Mouse (Mus musculus): ENCODE results near the gene Ltbp2. TPM values are rescaled to one million over a fixed set of nuclear protein-coding genes. Genes with fewer than 3 reads are reported as not detected.

Gene Ltbp2
- polyA plus RNA-seq, 1 experiment = 96.8 TPM

DNA sequence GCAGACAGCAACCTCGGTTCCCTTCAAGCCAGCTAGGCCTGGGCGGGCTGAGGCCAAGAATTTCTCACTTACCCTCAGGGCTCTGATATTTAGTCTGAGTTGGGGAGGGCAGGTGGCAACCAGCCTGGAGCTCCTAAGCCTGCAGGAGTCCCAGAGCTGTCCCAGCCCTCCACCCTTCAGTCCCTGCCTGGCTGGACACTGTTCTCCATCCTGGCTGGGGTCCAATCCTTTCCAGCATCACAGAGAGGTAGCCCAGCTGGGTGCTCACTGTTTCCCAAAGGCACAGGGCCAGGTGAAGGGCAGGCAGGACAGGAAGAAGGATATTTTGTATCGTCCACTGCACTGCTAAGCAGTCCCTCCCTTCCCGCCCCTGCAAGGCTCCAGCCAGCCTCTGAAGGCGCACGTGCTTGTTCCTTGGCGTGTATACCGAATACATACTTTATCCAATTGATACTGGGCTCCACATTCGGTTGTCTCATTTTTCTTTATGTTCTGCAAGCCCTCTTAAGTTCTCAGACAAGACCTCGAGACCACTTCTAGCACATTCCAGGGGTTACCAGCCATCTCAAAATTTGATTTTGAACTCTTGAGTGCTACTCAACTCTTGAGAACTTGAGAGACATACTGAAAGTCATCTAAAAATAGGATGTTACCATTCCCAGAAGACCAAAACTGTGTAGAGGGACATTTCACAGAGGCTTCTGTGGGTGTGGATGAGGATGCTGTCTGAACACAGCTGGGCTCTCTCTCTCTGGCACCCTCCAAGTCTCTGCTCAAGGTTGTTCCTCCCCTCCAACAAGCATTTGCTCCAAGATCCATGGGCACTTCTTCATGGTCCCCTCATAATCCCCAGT is 31.5 kb upstream of the Ltbp2 start:
- TF ChIP-seq POLR2A (IDR thresholded peaks at IDR 0.05; ENCODE audit: borderline replicate concordance, extremely low read depth, low read depth, low read length) = no peak
- TF ChIP-seq CTCF (IDR thresholded peaks at IDR 0.05; ENCODE audit: insufficient read depth, low read length) = no peak
- Histone ChIP-seq H3K4me3 (replicated peaks; ENCODE audit: extremely low read depth, low read depth, low read length) (no peak overlapping the region), H3K4me1 (ENCODE audit: control insufficient read depth, insufficient read depth, low read length) (peaks cover 7% of the 10 kb centered on the region; the same call in 1 of the 2 replicates)
- WGBS = 37% methylated on average over 10 of the region's 10 CpGs
- no peak for DNase-seq

DNA sequence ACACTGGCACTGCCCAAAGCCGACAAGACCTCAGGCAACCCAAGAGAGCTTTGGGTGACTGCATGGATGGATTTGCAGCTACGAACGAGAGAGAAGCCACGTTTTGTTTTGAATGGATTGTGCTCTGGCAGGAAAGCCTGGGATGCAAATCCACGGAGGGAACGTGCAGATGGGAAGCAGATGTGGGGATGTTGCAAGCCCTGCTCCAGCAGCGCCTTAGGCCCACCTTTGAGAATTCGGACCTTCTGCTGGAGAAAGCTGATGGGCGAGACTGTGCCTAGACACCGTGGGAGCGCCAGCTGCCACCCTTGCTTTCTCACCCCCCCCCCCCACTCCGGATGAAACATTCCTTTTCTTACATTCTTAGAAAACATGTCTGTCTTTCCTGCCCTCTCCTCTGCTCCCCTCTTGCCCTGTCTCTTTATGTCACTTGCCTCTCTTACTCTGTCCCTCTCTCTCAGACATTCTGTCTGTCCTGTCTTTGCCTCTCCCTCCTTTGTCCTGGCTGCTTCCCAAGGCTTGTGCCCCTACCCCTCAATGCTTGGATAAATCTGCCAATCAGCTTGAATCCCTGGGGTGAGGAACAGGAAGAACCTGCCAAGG is 30.8 kb upstream of the Ltbp2 start:
- no peak for DNase-seq
- WGBS = 63% methylated on average over 12 of the region's 12 CpGs
- no peak overlapping the region for H3K4me3 ChIP-seq (replicated peaks; ENCODE audit: extremely low read depth, low read depth, low read length)
- TF ChIP-seq CTCF (IDR thresholded peaks at IDR 0.05; ENCODE audit: insufficient read depth, low read length) (no peak), POLR2A (IDR thresholded peaks at IDR 0.05; ENCODE audit: borderline replicate concordance, extremely low read depth, low read depth, low read length) (no peak)
- peaks cover 7% of the 10 kb centered on the region; the same call in 1 of the 2 replicates for H3K4me1 ChIP-seq (ENCODE audit: control insufficient read depth, insufficient read depth, low read length)

DNA sequence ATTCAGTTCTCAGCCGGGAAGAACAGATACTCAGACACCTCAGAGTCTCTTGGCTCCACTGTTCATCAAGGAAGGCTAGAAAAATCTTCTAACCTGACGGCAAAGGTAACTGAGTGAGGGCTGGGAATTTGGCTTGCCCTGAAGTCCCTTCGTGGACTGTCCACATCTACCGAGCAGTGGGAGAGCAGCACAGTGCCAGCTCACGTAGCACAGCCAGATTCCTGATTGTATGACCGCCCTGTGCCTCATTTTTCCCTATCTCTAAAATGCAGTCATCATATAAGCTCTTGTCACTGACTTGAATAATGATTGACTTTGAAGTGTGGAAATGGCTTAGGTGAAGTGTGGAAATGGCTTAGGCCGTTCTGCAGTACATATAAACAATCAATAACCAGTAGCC is 28.1 kb upstream of the Ltbp2 start:
- TF ChIP-seq CTCF (IDR thresholded peaks at IDR 0.05; ENCODE audit: insufficient read depth, low read length) (no peak), POLR2A (IDR thresholded peaks at IDR 0.05; ENCODE audit: borderline replicate concordance, extremely low read depth, low read depth, low read length) (no peak)
- Histone ChIP-seq H3K4me3 (replicated peaks; ENCODE audit: extremely low read depth, low read depth, low read length) (no peak overlapping the region), H3K4me1 (ENCODE audit: control insufficient read depth, insufficient read depth, low read length) (peaks cover 7% of the 10 kb centered on the region; the same call in 1 of the 2 replicates)
- 73% methylated on average over 7 of the region's 7 CpGs for WGBS
- DNase-seq = no peak

DNA sequence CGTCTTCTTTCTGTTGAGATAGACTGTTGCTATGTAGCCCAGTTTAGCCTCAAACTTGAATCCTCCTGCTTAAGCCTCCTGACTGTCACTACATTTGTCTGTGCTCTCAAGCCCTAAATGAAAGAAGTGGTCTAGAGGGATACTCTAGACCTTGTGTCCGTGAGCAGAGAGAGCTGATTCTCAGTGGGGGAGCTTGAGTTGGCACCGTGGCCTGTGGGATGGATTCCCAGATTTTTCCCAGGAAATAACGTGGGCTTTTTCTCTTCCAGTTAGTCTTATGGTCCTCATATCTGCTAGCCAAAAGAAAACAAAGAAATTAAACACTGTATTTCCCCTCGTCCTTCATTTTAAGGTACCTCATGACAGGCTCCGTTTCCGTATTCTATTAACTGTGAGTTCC is 24.0 kb upstream of the Ltbp2 start:
- H3K4me3 ChIP-seq (replicated peaks; ENCODE audit: extremely low read depth, low read depth, low read length) = no peak overlapping the region
- DNase-seq = no peak
- no peak for TF ChIP-seq CTCF (IDR thresholded peaks at IDR 0.05; ENCODE audit: insufficient read depth, low read length)
- TF ChIP-seq POLR2A (IDR thresholded peaks at IDR 0.05; ENCODE audit: borderline replicate concordance, extremely low read depth, low read depth, low read length) = no peak
- no peaks in the 10 kb centered on the region for H3K4me1 ChIP-seq (ENCODE audit: control insufficient read depth, insufficient read depth, low read length)
- whole genome bisulfite sequencing = 58% methylated on average over 7 of the region's 7 CpGs

DNA sequence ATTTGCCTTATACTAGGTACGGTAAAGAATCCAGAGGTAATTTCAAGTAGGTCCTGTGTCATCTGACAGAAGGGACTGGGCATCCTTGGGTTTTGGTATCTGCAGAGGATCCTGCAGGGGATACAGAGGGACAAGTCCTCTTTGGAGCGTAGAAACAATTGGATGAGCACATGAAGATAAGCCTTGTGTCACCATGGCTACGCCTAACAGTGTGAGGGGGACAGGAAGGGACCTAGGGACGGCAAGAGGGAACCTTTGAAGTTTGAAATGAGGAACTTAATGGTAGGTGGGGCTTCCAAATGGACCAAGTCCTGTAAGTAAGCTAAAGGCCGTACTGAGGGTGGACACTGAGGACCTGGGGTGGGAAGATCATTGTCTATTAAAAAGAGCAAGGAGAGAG is 21.0 kb upstream of the Ltbp2 start:
- DNase-seq = no peak
- H3K4me3 ChIP-seq (replicated peaks; ENCODE audit: extremely low read depth, low read depth, low read length) = no peak overlapping the region
- TF ChIP-seq CTCF (IDR thresholded peaks at IDR 0.05; ENCODE audit: insufficient read depth, low read length) (no peak), POLR2A (IDR thresholded peaks at IDR 0.05; ENCODE audit: borderline replicate concordance, extremely low read depth, low read depth, low read length) (no peak)
- 65% methylated on average over 5 of the region's 5 CpGs for WGBS
- H3K4me1 ChIP-seq (ENCODE audit: control insufficient read depth, insufficient read depth, low read length) = no peaks in the 10 kb centered on the region

DNA sequence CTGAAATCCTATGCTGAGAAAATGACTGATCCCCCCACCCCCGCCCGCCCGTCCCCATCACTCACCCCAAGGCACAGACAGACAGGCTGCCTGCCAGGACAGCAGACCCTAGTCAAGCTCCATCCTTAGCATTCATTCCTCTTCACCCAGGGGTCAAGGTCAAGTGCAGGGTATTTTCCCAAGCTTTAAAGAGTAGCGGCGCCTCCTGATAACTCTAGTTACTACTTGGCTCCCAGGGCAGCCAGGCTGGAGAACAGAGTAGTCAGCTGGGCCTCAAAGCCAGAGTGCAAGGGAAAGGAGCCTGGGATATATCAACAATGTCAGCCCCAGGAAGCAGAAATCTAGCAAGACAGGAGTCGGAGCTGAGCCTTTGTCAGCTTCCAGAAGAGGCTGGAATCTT is 19.9 kb upstream of the Ltbp2 start:
- TF ChIP-seq CTCF (IDR thresholded peaks at IDR 0.05; ENCODE audit: insufficient read depth, low read length) = no peak
- no peak for TF ChIP-seq POLR2A (IDR thresholded peaks at IDR 0.05; ENCODE audit: borderline replicate concordance, extremely low read depth, low read depth, low read length)
- no peak for DNase-seq
- no peaks in the 10 kb centered on the region for H3K4me1 ChIP-seq (ENCODE audit: control insufficient read depth, insufficient read depth, low read length)
- no peak overlapping the region for H3K4me3 ChIP-seq (replicated peaks; ENCODE audit: extremely low read depth, low read depth, low read length)
- WGBS = 56% methylated on average over 6 of the region's 6 CpGs

DNA sequence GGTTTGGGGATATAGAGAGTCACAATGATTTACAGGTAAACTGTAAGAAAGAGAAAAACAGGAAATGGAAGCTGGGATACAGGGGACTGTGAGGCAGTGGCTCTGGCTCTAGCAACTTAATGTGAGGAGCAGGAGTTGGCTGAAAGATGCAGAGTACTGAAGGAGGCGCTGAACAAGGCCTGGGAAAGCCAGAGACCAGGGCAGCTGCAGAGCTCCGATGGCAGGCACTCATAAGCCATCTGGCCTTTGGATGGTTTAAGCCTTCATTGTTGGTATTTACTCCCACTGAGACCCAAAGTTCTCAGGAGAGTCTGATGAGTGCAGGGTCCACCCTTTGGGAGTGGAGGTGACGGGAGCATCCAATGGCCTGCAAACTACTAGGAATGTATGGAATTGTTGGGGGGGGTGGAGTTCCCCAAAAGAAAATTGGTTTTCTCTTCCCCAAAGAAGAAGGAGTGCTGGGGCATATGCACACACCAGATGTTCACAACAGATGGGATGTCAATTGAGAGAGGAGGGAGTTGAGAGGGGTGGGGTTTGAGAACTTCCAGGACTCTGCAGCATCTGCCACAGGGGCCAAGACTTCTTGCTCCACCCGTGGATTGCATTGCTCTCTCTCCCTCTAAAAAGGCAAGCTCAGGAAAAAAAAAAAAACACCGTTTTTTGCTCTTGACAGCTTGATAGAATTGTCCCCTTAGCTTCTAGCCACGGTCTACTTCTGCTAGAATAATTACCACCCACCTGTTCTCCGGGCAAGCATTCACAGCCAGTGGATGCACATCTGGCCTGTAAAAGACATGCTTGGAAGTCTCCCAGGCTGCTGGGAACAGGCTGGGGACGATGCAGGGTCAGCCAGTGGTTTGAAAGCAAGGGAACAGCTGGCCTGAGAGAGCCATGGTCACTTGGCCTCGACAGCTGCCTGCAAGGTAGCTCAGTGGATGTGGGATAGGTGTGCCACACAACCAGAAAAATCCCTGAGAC is 17.6 kb upstream of the Ltbp2 start:
- TF ChIP-seq POLR2A (IDR thresholded peaks at IDR 0.05; ENCODE audit: borderline replicate concordance, extremely low read depth, low read depth, low read length) = no peak
- no peak for TF ChIP-seq CTCF (IDR thresholded peaks at IDR 0.05; ENCODE audit: insufficient read depth, low read length)
- no peak for DNase-seq
- WGBS = 52% methylated on average over 9 of the region's 9 CpGs

DNA sequence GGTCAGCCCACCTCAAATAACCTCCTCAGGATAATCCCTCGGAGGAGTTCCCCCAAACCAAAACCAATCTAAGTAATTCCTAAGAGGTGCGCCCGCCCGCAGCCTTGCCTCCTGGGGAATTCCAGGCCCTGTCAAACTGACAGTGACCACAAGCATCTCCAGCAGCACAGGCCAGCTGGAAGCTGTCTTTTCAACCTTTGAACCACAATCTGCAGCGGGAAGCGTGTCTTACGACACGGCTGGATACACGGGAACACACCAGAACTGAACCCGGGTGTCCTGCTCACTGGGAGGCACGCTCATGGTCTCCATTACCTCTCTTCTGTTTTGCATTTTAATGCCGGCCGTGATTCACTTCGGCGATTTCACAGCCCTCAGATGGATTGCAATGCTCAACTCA is 14.0 kb upstream of the Ltbp2 start:
- no peak overlapping the region for H3K4me3 ChIP-seq (replicated peaks; ENCODE audit: extremely low read depth, low read depth, low read length)
- no peak for DNase-seq
- 73% methylated on average over 15 of the region's 15 CpGs for WGBS
- H3K4me1 ChIP-seq (ENCODE audit: control insufficient read depth, insufficient read depth, low read length) = no peaks in the 10 kb centered on the region
- TF ChIP-seq POLR2A (IDR thresholded peaks at IDR 0.05; ENCODE audit: borderline replicate concordance, extremely low read depth, low read depth, low read length) = no peak
- TF ChIP-seq CTCF (IDR thresholded peaks at IDR 0.05; ENCODE audit: insufficient read depth, low read length) = no peak

More for the DNA sequence above, 17.6 kb upstream of the Ltbp2 start:
- no peak overlapping the region for H3K4me3 ChIP-seq (replicated peaks; ENCODE audit: extremely low read depth, low read depth, low read length)
- no peaks in the 10 kb centered on the region for H3K4me1 ChIP-seq (ENCODE audit: control insufficient read depth, insufficient read depth, low read length)

Measured in lung, adult 2 months (tissue).